Mouse (Mus musculus) thymus, adult 2 months (tissue): Measurements from ENCODE around the gene Sf3b2.

ENCODE experiments used
- CTCF ChIP-seq: fragments of 200-500 bp; IDR thresholded peaks from 2 replicates; pipeline ENCODE4 v1.5.1; 2012; ENCODE audit warnings: mild to moderate bottlenecking, control low read depth, low read length, moderate library complexity, borderline replicate concordance; ENCODE audit not compliant: control insufficient read depth, poor library complexity, insufficient read depth; ENCODE audit errors: extremely low read depth
- POLR2A ChIP-seq: fragments of 200-500 bp; IDR thresholded peaks from 2 replicates; pipeline ENCODE4 v1.6.1; 2012; ENCODE audit warnings: mild to moderate bottlenecking, low read length, control low read depth, moderate library complexity; ENCODE audit not compliant: control insufficient read depth, poor library complexity, insufficient read depth; ENCODE audit errors: extremely low read depth

DNA sequence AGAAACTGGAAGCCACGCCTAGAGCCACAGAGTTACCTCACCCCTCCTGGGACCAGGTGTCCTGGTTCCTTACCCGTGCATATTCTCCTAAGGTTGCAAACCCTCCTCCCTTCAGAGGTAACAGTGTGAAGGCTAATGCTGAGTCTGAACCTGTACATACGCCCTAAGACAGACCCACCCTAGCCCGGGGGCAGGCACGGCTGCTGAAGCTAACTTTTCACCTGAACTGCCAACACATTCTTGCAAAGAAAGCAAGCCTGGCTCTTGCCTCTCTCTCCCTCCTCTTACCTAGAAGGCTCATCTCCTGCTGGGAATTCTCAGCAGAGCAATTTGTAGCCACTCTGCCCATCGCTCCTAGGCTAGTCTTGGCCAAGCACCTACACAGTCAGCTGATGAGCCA is 5.3 kb upstream of the Sf3b2 start:
- no peak for TF ChIP-seq CTCF
- no peak for TF ChIP-seq POLR2A
